Mouse (Mus musculus) neural tube, embryonic 13.5 days (tissue): ENCODE results near the gene Gfy. TPM values are rescaled to one million over a fixed set of nuclear protein-coding genes. Genes with fewer than 3 reads are reported as not detected.

Experiments
- ATAC-seq: fragments of 200-750 bp; cut with Nextera tagmentation; 2 replicates; pipeline ENCODE4 v1.8.0; 2017; ENCODE audit warnings: low read depth, mild to moderate bottlenecking, moderate TSS enrichment, moderate library complexity
- H3K27ac ChIP-seq: fragments of 300-500 bp; sonication (generic); replicated peaks from 2 replicates; pipeline ENCODE4 v1.5.1; 2015; ENCODE audit warnings: moderate library complexity, mild to moderate bottlenecking, inconsistent platforms
- H3K27me3 ChIP-seq: fragments of 300-500 bp; sonication (generic); 2 replicates; pipeline ENCODE4 v1.6.1; 2015; ENCODE audit warnings: mild to moderate bottlenecking, inconsistent platforms
- H3K36me3 ChIP-seq: fragments of 300-500 bp; sonication (generic); 2 replicates; pipeline ENCODE4 v1.6.1; 2015; ENCODE audit warnings: mild to moderate bottlenecking, inconsistent platforms
- H3K4me1 ChIP-seq: fragments of 300-500 bp; sonication (generic); replicated peaks from 2 replicates; pipeline ENCODE4 v1.6.1; 2015; ENCODE audit warnings: inconsistent platforms
- H3K4me2 ChIP-seq: fragments of 300-500 bp; sonication (generic); 2 replicates; pipeline ENCODE4 v1.6.1; 2015; ENCODE audit warnings: inconsistent platforms, mild to moderate bottlenecking, moderate library complexity
- H3K4me3 ChIP-seq: fragments of 300-500 bp; sonication (generic); 2 replicates; pipeline ENCODE4 v1.5.1; 2015; ENCODE audit warnings: mild to moderate bottlenecking, inconsistent platforms
- H3K9ac ChIP-seq: fragments of 300-500 bp; sonication (generic); 2 replicates; pipeline ENCODE4 v1.6.1; 2015; ENCODE audit warnings: moderate library complexity, mild to moderate bottlenecking, inconsistent platforms
- H3K9me3 ChIP-seq: fragments of 300-500 bp; sonication (generic); 2 replicates; pipeline ENCODE4 v1.6.1; 2016; ENCODE audit warnings: inconsistent platforms
- WGBS: fragments of 180-500 bp; shearing (Covaris S2); methylation state at CpG from one replicate; pipeline ENCODE4 v1.1.7; 2015; 5-methylcytosine and 5-hydroxymethylcytosine counted together
- microRNA-seq: library from miRNA; unstranded; fragments of <30 nt; microRNA quantifications from one replicate; pipeline ENCODE4, GENCODE M21; 2016
- polyA plus RNA-seq: library from polyadenylated mRNA; unstranded; fragments of >200 nt; fragmentation: Nextera tagmentation; extraction: Ambion mirVana; gene quantifications from 2 replicates; pipeline ENCODE4 v1.2.1, GENCODE M21; 2015

Gene Gfy
- polyA plus RNA-seq, 1 experiment from 2014 or later, result not detected

- Histone ChIP-seq H3K27me3 (peaks cover 7% of the 10 kb centered on the region; the same call in 1 of the 2 replicates), H3K4me2 (peak overlapping the region; percentile 59), H3K4me3 (peak overlapping the region; percentile 51), H3K4me1 (peaks cover 41% of the 10 kb centered on the region), H3K36me3 (peaks cover 25% of the 10 kb centered on the region), H3K27ac (peak overlapping the region; percentile 96; the same call in 1 of the 2 replicates), H3K9me3 (no peaks in the 10 kb centered on the region), H3K9ac (peak overlapping the region; percentile 73)
- WGBS, result 48% methylated on average over 15 of the region's 15 CpGs
- ATAC-seq, result no peak
Observed at GRCm38 (mm10) chr7:45129776-45130512, 49.4 kb downstream of the Gfy start.

DNA sequence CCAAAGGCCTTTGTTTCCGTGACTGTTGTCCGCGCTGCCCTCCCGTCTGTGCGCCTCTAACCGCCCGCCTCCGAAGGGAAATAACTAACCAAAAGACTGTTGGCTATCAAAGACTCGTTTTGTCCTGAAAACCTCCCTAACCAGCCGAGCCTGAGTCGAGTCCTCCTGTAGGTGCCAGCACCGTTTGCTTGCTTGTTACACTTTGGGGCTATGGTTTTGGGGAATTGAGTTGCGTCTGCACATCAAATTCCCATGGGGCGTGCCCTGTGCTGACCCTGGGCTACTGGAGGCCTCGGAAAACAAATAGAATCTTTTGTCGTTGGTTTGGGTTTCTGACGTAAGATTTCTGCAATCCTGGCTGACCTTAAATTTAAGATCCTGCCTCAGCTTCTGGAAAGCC is 50.1 kb downstream of the Gfy start:
- no peak for ATAC-seq
- WGBS, result under 1% methylated on average over 17 of the region's 17 CpGs
- Histone ChIP-seq H3K36me3 (peaks cover 28% of the 10 kb centered on the region), H3K27me3 (peaks cover under 1% of the 10 kb centered on the region; the same call in 1 of the 2 replicates), H3K27ac (peak overlapping the region; percentile 96), H3K4me3 (peak overlapping the region; percentile 51), H3K4me1 (peaks cover 42% of the 10 kb centered on the region), H3K9ac (peak overlapping the region; percentile 73), H3K4me2 (peak overlapping the region; percentile 59), H3K9me3 (no peaks in the 10 kb centered on the region)

DNA sequence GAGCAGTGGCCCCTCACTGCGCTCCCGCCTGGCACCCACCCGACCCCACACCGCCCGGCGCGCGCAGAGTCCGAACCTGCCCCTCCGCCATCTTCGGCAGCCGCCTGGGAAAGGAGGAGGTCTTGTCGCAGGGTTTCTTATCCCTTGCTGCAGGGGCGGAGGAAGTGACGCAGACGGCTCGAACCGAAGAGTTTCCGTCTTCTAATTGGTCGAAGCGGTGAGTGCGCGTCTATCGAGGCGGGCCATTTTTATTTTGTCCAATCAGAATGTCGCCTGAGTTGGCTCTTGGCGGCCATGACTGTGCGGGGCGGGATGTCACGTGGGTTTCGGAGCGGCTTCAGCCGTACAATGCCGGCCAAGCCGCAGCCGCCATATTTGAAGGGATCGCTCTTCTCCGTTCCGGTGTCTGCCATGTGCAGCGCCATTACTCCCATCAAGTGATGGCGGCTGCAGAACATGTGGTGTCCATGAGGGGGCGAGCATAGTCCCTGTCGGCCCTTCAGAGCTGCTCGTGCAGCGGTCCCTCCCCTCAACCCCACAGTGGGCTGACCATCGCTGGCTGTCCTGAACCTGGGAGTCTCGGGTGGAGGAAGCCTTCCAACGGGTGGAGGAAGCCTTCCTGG is 50.6 kb downstream of the Gfy start, which contains the start of gene Rpl13a:
Gene Rpl13a, minus strand, starts transcription at position 138 of the 623 bp plus-strand sequence.
- peak within 1 kb of the TSS; percentile 97 for H3K9ac ChIP-seq
- ATAC-seq, result peak; percentile 91
- peak within 1 kb of the TSS; percentile 90 for H3K4me2 ChIP-seq
- H3K4me3 ChIP-seq, result peak within 1 kb of the TSS; percentile 69
- H3K9me3 ChIP-seq, result no peaks in the 10 kb centered on the region
- under 1% methylated on average over 48 of the region's 48 CpGs for WGBS
- H3K27me3 ChIP-seq, result no peaks in the 10 kb centered on the region
- H3K4me1 ChIP-seq, result peaks cover 42% of the 10 kb centered on the region
- peaks cover 28% of the 10 kb centered on the region for H3K36me3 ChIP-seq
- peak within 1 kb of the TSS; percentile 96 for H3K27ac ChIP-seq

DNA sequence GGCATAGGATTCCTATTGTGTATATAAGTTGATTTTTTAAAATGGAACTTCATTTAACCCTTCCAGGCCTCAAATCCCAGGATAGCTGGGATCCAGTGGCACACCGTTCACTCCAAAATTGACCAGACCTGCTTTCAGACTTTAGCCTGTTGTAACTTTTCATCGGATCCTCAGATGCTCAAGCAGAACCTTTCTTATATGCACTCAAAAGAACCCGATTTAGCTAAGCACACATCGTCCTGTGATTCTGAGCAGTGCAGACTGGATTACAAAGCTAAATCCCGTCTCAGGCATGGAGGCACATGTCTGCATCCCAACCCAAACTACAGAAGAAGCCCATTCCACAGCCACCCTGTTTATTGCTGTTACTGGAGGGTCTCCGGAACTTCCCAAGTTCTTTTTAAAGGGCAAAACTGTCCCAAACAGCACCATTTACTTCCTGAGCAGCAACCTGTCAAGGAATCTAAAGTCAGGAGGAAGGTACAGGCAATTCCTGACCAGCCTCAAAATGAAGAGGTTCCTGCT is 51.6 kb downstream of the Gfy start:
- 2% methylated on average over 6 of the region's 6 CpGs for WGBS
- ATAC-seq, result no peak

DNA sequence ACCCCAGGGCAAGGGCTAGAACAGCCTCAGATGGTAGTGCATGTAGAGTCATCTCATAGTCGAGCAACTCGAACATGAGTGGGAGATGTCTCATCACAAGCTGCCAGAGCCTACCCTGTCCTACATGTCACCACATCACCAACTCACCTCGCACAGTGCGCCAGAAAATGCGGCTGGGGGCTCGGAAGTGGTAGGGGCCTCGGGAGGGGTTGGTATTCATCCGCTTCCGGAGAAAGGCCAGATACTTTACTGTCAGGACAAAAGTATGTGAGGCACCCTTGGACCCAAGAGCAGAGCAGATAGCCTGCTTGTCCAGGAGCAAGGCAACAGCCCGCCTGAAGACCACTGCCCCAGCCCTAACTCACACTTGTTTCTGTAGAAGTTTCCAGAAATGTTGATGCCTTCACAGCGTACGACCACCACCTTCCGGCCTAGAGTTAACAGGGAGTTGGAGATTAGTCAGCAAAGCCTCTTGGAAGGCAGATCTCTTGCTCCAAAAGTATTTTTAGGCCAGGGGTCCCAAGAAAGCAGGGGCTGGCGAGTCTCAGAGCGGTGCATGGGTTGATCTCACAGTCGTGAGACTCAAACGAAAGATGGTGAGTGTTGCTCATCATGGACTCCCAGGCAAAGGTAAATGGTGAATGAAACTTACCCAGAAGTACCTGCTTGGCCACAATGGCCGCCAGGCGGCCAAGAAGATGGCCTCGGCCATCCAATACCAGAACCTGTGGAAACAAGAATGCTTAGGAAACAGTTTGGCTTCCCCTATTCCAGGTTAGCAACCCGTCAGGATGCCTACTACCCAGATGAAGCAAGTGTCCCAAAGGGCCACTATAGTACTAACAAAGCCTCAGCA is 52.3 kb downstream of the Gfy start:
- peak overlapping the region; percentile 69 for H3K4me3 ChIP-seq
- no peak for ATAC-seq
- peaks cover 55% of the 10 kb centered on the region for H3K4me1 ChIP-seq
- no peaks in the 10 kb centered on the region for H3K27me3 ChIP-seq
- peak overlapping the region; percentile 91 for H3K27ac ChIP-seq
- WGBS, result 48% methylated on average over 21 of the region's 21 CpGs
- H3K9me3 ChIP-seq, result no peaks in the 10 kb centered on the region
- H3K4me2 ChIP-seq, result peak overlapping the region; percentile 90
- peaks cover 39% of the 10 kb centered on the region for H3K36me3 ChIP-seq
- peak overlapping the region; percentile 97 for H3K9ac ChIP-seq

More for the DNA sequence above, 51.6 kb downstream of the Gfy start:
- peaks cover 49% of the 10 kb centered on the region for H3K4me1 ChIP-seq
- H3K27ac ChIP-seq, result peak overlapping the region; percentile 91
- H3K9me3 ChIP-seq, result no peaks in the 10 kb centered on the region
- H3K9ac ChIP-seq, result peak overlapping the region; percentile 97
- H3K4me3 ChIP-seq, result peak overlapping the region; percentile 69
- peak overlapping the region; percentile 90 for H3K4me2 ChIP-seq
- H3K36me3 ChIP-seq, result peaks cover 32% of the 10 kb centered on the region
- H3K27me3 ChIP-seq, result no peaks in the 10 kb centered on the region

Small RNA genes within 50 kb of the gene (microRNA-seq; reads per million reads assigned to microRNA genes)
- gene Mir5121, result 5.8 reads per million, percentile 21 among the genes with 10 or more reads in this experiment
- not detected for gene Mir7055

Other genes starting within 250 kb of the Gfy start
- 0.22 TPM in 1 of 2 replicates, not detected in the other for gene Tsks, start 236.4 kb downstream of the Gfy start, polyA plus RNA-seq
- 47.3 and 54.9 TPM in 2 replicates for gene Cpt1c, start 204.7 kb downstream of the Gfy start, polyA plus RNA-seq
- gene Prmt1, start 193.0 kb downstream of the Gfy start, polyA plus RNA-seq, result 612 and 623 TPM in 2 replicates
- 60.3 and 67.3 TPM in 2 replicates for gene Irf3, start 181.9 kb downstream of the Gfy start, polyA plus RNA-seq
- gene Bcl2l12, start 180.9 kb downstream of the Gfy start, polyA plus RNA-seq, result 17.3 and 17.4 TPM in 2 replicates
- 46.2 and 47.2 TPM in 2 replicates for gene Scaf1, start 163.2 kb downstream of the Gfy start, polyA plus RNA-seq
- 15.0 and 16.5 TPM in 2 replicates for gene Rras, start 161.6 kb downstream of the Gfy start, polyA plus RNA-seq
- gene Prr12, start 126.7 kb downstream of the Gfy start, polyA plus RNA-seq, result 12.3 and 15.1 TPM in 2 replicates
- gene Nosip, start 117.1 kb downstream of the Gfy start, polyA plus RNA-seq, result 58.9 and 65.6 TPM in 2 replicates
- 16.8 and 17.2 TPM in 2 replicates for gene Prrg2, start 116.9 kb downstream of the Gfy start, polyA plus RNA-seq
- 127 and 134 TPM in 2 replicates for gene Rcn3, start 87.3 kb downstream of the Gfy start, polyA plus RNA-seq
- 25.6 and 27.3 TPM in 2 replicates for gene Fcgrt, start 75.7 kb downstream of the Gfy start, polyA plus RNA-seq
- gene Rps11, start 55.1 kb downstream of the Gfy start, polyA plus RNA-seq, result 920 and 971 TPM in 2 replicates
- 746 and 820 TPM in 2 replicates for gene Rpl13a, start 50.8 kb downstream of the Gfy start, polyA plus RNA-seq
- 0.53 TPM in 1 of 2 replicates, not detected in the other for gene Gm45713, start 43.3 kb downstream of the Gfy start, polyA plus RNA-seq
- gene Flt3l, start 43.1 kb downstream of the Gfy start, polyA plus RNA-seq, result 1.3 and 1.5 TPM in 2 replicates
- 79.9 and 91.9 TPM in 2 replicates for gene Pih1d1, start 25.3 kb downstream of the Gfy start, polyA plus RNA-seq
- gene Aldh16a1, start 25.0 kb downstream of the Gfy start, polyA plus RNA-seq, result 19.0 and 19.6 TPM in 2 replicates
- gene Slc17a7, start 15.6 kb downstream of the Gfy start, polyA plus RNA-seq, result 0.78 and 0.83 TPM in 2 replicates
- gene Pth2, start 1.4 kb upstream of the Gfy start, polyA plus RNA-seq, result not detected in 2 replicates
- 0.29 and 0.45 TPM in 2 replicates for gene Ccdc155, start 25.3 kb upstream of the Gfy start, polyA plus RNA-seq
- gene Dkkl1, start 32.6 kb upstream of the Gfy start, polyA plus RNA-seq, result 14.6 and 19.8 TPM in 2 replicates
- gene Tead2, start 36.2 kb upstream of the Gfy start, polyA plus RNA-seq, result 65.9 and 85.5 TPM in 2 replicates
- gene Cd37, start 59.5 kb upstream of the Gfy start, polyA plus RNA-seq, result 1.5 and 1.8 TPM in 2 replicates
- gene Slc6a16, start 61.5 kb upstream of the Gfy start, polyA plus RNA-seq, result 0.18 and 0.27 TPM in 2 replicates
- gene Slc6a21, start 97.9 kb upstream of the Gfy start, polyA plus RNA-seq, result not detected in 2 replicates
- gene Trpm4, start 154.2 kb upstream of the Gfy start, polyA plus RNA-seq, result 7.1 and 7.2 TPM in 2 replicates
- 0.55 and 0.74 TPM in 2 replicates for gene Hrc, start 155.7 kb upstream of the Gfy start, polyA plus RNA-seq
- 18.4 and 20.3 TPM in 2 replicates for gene Ppfia3, start 187.4 kb upstream of the Gfy start, polyA plus RNA-seq
- gene Lin7b, start 191.0 kb upstream of the Gfy start, polyA plus RNA-seq, result 11.1 and 11.6 TPM in 2 replicates
- gene Snrnp70, start 216.2 kb upstream of the Gfy start, polyA plus RNA-seq, result 186 and 225 TPM in 2 replicates
- not detected in 2 replicates for gene Kcna7, start 226.1 kb upstream of the Gfy start, polyA plus RNA-seq
- not detected in 2 replicates for gene Ntf5, start 234.1 kb upstream of the Gfy start, polyA plus RNA-seq
- not detected in 2 replicates for gene Lhb, start 241.3 kb upstream of the Gfy start, polyA plus RNA-seq